Mouse (Mus musculus) hindlimb bud, embryonic 11.5 days (tissue): ENCODE measurements around the gene Mapk12.

Source experiments
- DNase-seq: peaks from one replicate; pipeline ENCODE4 v3.0.0-alpha.2; 2012; ENCODE audit warnings: low read depth, low spot score; ENCODE audit errors: extremely low spot score

Mapk12 gene

GRCm38 (mm10) chr15:89140659-89141252 lies at the start of gene Mapk12:
Mapk12 (minus strand) TSS chr15:89140703.
- no peak for DNase-seq

- DNase-seq, result no peak
Measured at GRCm38 (mm10) chr15:89184937-89185227, 44.4 kb upstream of the Mapk12 start.

- no peak for DNase-seq
Measured at GRCm38 (mm10) chr15:89184141-89184936, 43.8 kb upstream of the Mapk12 start.

GRCm38 (mm10) chr15:89182842-89183241 lies 42.3 kb upstream of the Mapk12 start:
- no peak for DNase-seq

GRCm38 (mm10) chr15:89182328-89182741 lies 41.8 kb upstream of the Mapk12 start:
- DNase-seq, result no peak

- DNase-seq, result no peak
Measured at GRCm38 (mm10) chr15:89181561-89182270, 41.2 kb upstream of the Mapk12 start.

- no peak for DNase-seq
Measured at GRCm38 (mm10) chr15:89180571-89181229, 40.2 kb upstream of the Mapk12 start, which contains the start of gene Plxnb2. Plxnb2 (minus strand) TSS chr15:89180788.

- DNase-seq, result no peak
Measured at GRCm38 (mm10) chr15:89180081-89180541, 39.6 kb upstream of the Mapk12 start.

- DNase-seq, result no peak
Measured at GRCm38 (mm10) chr15:89179630-89179964, 39.1 kb upstream of the Mapk12 start.

- DNase-seq, result no peak
Measured at GRCm38 (mm10) chr15:89178954-89179629, 38.6 kb upstream of the Mapk12 start.

GRCm38 (mm10) chr15:89178260-89178860 lies 37.9 kb upstream of the Mapk12 start:
- DNase-seq, result no peak

- DNase-seq, result no peak
Measured at GRCm38 (mm10) chr15:89177576-89178259, 37.2 kb upstream of the Mapk12 start.

GRCm38 (mm10) chr15:89177121-89177520 lies 36.6 kb upstream of the Mapk12 start:
- DNase-seq, result no peak

- DNase-seq, result no peak
Measured at GRCm38 (mm10) chr15:89175411-89176155, 35.1 kb upstream of the Mapk12 start.

GRCm38 (mm10) chr15:89174889-89175339 lies 34.4 kb upstream of the Mapk12 start:
- DNase-seq, result no peak

GRCm38 (mm10) chr15:89173906-89174214 lies 33.4 kb upstream of the Mapk12 start:
- DNase-seq, result no peak

- no peak for DNase-seq
Measured at GRCm38 (mm10) chr15:89173024-89173905, 32.8 kb upstream of the Mapk12 start.

- DNase-seq, result no peak
Measured at GRCm38 (mm10) chr15:89172276-89172935, 31.9 kb upstream of the Mapk12 start.
